Mouse (Mus musculus): ENCODE results near the gene Cldn13. TPM values are rescaled to one million over a fixed set of nuclear protein-coding genes. Genes with fewer than 3 reads are reported as not detected.

The Cldn13 gene
- polyA plus RNA-seq, 1 experiment = not detected

DNA sequence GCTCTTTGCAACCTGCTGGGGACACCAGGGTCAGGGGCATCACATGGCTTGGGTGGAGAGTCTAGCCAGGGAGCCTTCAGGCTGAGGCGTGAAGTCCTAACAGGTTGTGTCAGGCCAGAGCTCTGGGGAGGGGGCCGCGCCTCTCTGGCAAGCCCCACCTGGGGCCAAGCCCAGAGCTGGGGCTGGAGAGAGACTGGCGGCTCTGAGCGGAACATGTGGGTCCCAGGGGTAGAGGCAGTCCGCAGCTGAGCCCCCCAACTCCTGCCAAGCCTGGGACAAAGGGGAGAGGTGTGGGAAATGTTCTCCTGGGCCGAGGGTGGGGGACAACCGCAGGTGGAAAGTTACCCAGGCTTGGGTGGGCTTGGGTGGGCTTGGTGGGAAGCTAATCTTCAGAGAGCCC is 18.4 kb downstream of the Cldn13 start:
- Histone ChIP-seq H3K27me3 (ENCODE audit: control insufficient read depth, insufficient read depth, insufficient read length) (peaks cover 71% of the 10 kb centered on the region), H3K79me3 (ENCODE audit: low read depth) (no peaks in the 10 kb centered on the region), H3K79me2 (ENCODE audit: control insufficient read depth, insufficient read depth) (no peaks in the 10 kb centered on the region), H3ac (ENCODE audit: control insufficient read depth, insufficient read length, low read depth) (no peak overlapping the region), H3K4me3 (ENCODE audit: insufficient read depth, poor library complexity, severe bottlenecking) (no peak overlapping the region), H3K36me3 (ENCODE audit: control insufficient read depth, insufficient read depth) (no peaks in the 10 kb centered on the region)
- TF ChIP-seq MAX (IDR thresholded peaks at IDR 0.05) (no peak), MYOD1 (IDR thresholded peaks at IDR 0.05; ENCODE audit: control insufficient read depth, insufficient read length, low read depth) (no peak), CEBPB (IDR thresholded peaks at IDR 0.05; ENCODE audit: low read depth) (no peak), USF1 (IDR thresholded peaks at IDR 0.05; ENCODE audit: low read depth) (no peak), FOSL1 (IDR thresholded peaks at IDR 0.05; ENCODE audit: insufficient read depth, low read length, poor library complexity, severe bottlenecking) (no peak), CTCF (IDR thresholded peaks at IDR 0.05; ENCODE audit: control insufficient read depth, insufficient read depth, insufficient read length) (no peak), MYOG (IDR thresholded peaks at IDR 0.05; ENCODE audit: control insufficient read depth, extremely low read depth, insufficient read length) (no peak)

- Histone ChIP-seq H3K36me3 (ENCODE audit: control insufficient read depth, insufficient read depth) (no peaks in the 10 kb centered on the region), H3K4me3 (ENCODE audit: insufficient read depth, poor library complexity, severe bottlenecking) (no peak overlapping the region), H3ac (ENCODE audit: control insufficient read depth, insufficient read length, low read depth) (no peak overlapping the region), H3K79me2 (ENCODE audit: control insufficient read depth, insufficient read depth) (no peaks in the 10 kb centered on the region), H3K79me3 (ENCODE audit: low read depth) (no peaks in the 10 kb centered on the region), H3K27me3 (ENCODE audit: control insufficient read depth, insufficient read depth, insufficient read length) (peaks cover 64% of the 10 kb centered on the region)
- TF ChIP-seq CEBPB (IDR thresholded peaks at IDR 0.05; ENCODE audit: low read depth) (no peak), CTCF (IDR thresholded peaks at IDR 0.05; ENCODE audit: control insufficient read depth, insufficient read depth, insufficient read length) (no peak), MYOG (IDR thresholded peaks at IDR 0.05; ENCODE audit: control insufficient read depth, extremely low read depth, insufficient read length) (no peak), FOSL1 (IDR thresholded peaks at IDR 0.05; ENCODE audit: insufficient read depth, low read length, poor library complexity, severe bottlenecking) (no peak), USF1 (IDR thresholded peaks at IDR 0.05; ENCODE audit: low read depth) (no peak), MAX (IDR thresholded peaks at IDR 0.05) (no peak), MYOD1 (IDR thresholded peaks at IDR 0.05; ENCODE audit: control insufficient read depth, insufficient read length, low read depth) (no peak)
These were observed 20.0 kb downstream of the Cldn13 start for GRCm38 (mm10) chr5:134895291-134895690.

DNA sequence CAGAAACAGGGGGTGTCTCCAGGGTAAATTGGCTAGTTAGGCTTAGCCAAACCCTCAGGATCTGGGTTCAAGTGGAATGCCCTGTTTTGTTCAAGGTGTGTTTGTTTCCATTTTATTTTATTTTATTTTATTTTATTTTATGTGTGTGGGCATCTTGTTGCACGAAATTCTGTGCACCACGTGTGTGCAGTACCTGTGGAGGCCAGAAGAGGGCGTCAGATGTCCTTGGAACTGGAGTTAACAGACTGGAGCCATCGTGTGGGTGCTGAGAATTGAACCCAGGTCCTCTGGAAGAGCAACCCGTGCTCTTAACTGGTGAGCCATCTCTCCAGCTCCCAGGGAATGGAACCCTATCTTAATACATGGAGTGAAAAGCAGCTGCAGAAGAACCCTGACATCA is 22.6 kb downstream of the Cldn13 start:
- H3ac ChIP-seq (ENCODE audit: control insufficient read depth, insufficient read length, low read depth) = no peak overlapping the region
- peaks cover 56% of the 10 kb centered on the region for H3K27me3 ChIP-seq (ENCODE audit: control insufficient read depth, insufficient read depth, insufficient read length)
- H3K79me2 ChIP-seq (ENCODE audit: control insufficient read depth, insufficient read depth) = no peaks in the 10 kb centered on the region
- H3K36me3 ChIP-seq (ENCODE audit: control insufficient read depth, insufficient read depth) = no peaks in the 10 kb centered on the region
- H3K79me3 ChIP-seq (ENCODE audit: low read depth) = no peaks in the 10 kb centered on the region
- H3K4me3 ChIP-seq (ENCODE audit: insufficient read depth, poor library complexity, severe bottlenecking) = no peak overlapping the region
- TF ChIP-seq MYOD1 (IDR thresholded peaks at IDR 0.05; ENCODE audit: control insufficient read depth, insufficient read length, low read depth) (no peak), CTCF (IDR thresholded peaks at IDR 0.05; ENCODE audit: control insufficient read depth, insufficient read depth, insufficient read length) (no peak), CEBPB (IDR thresholded peaks at IDR 0.05; ENCODE audit: low read depth) (no peak), MAX (IDR thresholded peaks at IDR 0.05) (no peak), USF1 (IDR thresholded peaks at IDR 0.05; ENCODE audit: low read depth) (no peak), FOSL1 (IDR thresholded peaks at IDR 0.05; ENCODE audit: insufficient read depth, low read length, poor library complexity, severe bottlenecking) (no peak), MYOG (IDR thresholded peaks at IDR 0.05; ENCODE audit: control insufficient read depth, extremely low read depth, insufficient read length) (no peak)

DNA sequence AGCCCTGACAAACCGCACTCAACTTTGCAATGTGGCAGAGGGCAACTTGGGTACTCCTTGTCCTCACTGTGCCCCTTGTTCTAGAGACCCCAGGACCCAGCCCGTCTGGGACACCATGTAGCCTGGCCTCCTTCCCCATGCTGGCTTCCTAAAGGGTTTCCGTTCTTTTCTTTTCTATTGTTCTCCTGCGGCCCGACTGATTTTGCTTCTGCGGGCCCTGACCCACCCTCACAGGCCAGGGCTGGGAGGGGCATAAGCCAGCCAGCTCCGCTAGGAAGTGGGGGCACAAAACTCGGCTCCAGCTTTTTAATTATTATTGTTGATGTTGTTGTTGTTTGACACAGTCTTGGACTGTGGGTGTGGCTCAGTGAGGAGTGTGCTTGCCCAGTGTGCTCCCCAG is 23.8 kb downstream of the Cldn13 start:
- Histone ChIP-seq H3ac (ENCODE audit: control insufficient read depth, insufficient read length, low read depth) (no peak overlapping the region), H3K79me3 (ENCODE audit: low read depth) (no peaks in the 10 kb centered on the region), H3K79me2 (ENCODE audit: control insufficient read depth, insufficient read depth) (no peaks in the 10 kb centered on the region), H3K4me3 (ENCODE audit: insufficient read depth, poor library complexity, severe bottlenecking) (no peak overlapping the region), H3K27me3 (ENCODE audit: control insufficient read depth, insufficient read depth, insufficient read length) (peaks cover 54% of the 10 kb centered on the region), H3K36me3 (ENCODE audit: control insufficient read depth, insufficient read depth) (no peaks in the 10 kb centered on the region)
- TF ChIP-seq MYOG (IDR thresholded peaks at IDR 0.05; ENCODE audit: control insufficient read depth, extremely low read depth, insufficient read length) = no peak
- TF ChIP-seq MYOD1 (IDR thresholded peaks at IDR 0.05; ENCODE audit: control insufficient read depth, insufficient read length, low read depth) = no peak
- no peak for TF ChIP-seq FOSL1 (IDR thresholded peaks at IDR 0.05; ENCODE audit: insufficient read depth, low read length, poor library complexity, severe bottlenecking)
- TF ChIP-seq USF1 (IDR thresholded peaks at IDR 0.05; ENCODE audit: low read depth) = no peak

DNA sequence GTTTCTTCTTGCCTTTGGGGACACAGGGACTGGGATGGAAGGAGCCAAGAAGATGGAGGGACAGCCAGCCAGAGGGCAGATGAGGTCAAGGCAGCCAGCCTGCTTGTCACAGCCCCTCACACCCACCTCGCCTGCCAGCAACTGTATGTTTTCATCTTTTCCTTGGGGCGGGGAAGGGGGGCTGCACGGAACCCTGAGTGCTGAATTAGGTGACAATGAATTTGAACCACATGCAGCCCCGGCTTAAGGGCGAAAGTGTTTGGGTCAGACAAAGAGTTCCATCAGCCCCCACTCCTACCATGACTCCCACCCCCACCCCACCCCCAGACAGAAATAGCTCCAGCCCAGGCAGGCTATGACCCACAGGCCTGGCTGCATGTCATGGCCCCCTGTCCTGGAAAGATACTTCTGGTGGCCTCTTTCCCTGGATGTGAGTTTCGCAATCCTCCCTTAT is 24.7 kb downstream of the Cldn13 start:
- Histone ChIP-seq H3K27me3 (ENCODE audit: control insufficient read depth, insufficient read depth, insufficient read length) (peaks cover 47% of the 10 kb centered on the region), H3K79me3 (ENCODE audit: low read depth) (no peaks in the 10 kb centered on the region), H3ac (ENCODE audit: control insufficient read depth, insufficient read length, low read depth) (no peak overlapping the region), H3K4me3 (ENCODE audit: insufficient read depth, poor library complexity, severe bottlenecking) (no peak overlapping the region), H3K36me3 (ENCODE audit: control insufficient read depth, insufficient read depth) (no peaks in the 10 kb centered on the region), H3K79me2 (ENCODE audit: control insufficient read depth, insufficient read depth) (no peaks in the 10 kb centered on the region)
- TF ChIP-seq CTCF (IDR thresholded peaks at IDR 0.05; ENCODE audit: control insufficient read depth, insufficient read depth, insufficient read length) (no peak), USF1 (IDR thresholded peaks at IDR 0.05; ENCODE audit: low read depth) (no peak), MYOD1 (IDR thresholded peaks at IDR 0.05; ENCODE audit: control insufficient read depth, insufficient read length, low read depth) (no peak), FOSL1 (IDR thresholded peaks at IDR 0.05; ENCODE audit: insufficient read depth, low read length, poor library complexity, severe bottlenecking) (no peak), MYOG (IDR thresholded peaks at IDR 0.05; ENCODE audit: control insufficient read depth, extremely low read depth, insufficient read length) (no peak), CEBPB (IDR thresholded peaks at IDR 0.05; ENCODE audit: low read depth) (no peak), MAX (IDR thresholded peaks at IDR 0.05) (no peak)

DNA sequence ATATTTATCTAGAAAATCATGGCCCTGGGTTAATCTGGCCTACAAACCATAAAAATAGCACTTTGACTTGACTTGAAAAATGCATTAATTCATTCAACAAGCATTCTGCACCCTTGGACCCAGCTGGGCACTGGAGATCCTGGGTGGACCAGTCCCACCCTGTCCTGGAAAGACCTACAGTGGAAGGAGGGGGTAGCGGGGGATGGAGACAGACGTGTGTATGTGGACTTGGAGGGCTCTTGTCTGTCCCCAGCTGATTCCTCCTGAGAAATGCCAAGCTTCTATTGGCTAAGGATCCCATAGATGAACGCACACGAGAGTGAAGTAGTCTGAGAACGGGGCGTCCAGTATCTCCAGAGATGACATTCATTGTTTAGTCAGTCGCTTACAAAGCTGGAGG is 26.8 kb downstream of the Cldn13 start:
- H3K36me3 ChIP-seq (ENCODE audit: control insufficient read depth, insufficient read depth) = no peaks in the 10 kb centered on the region
- no peaks in the 10 kb centered on the region for H3K79me3 ChIP-seq (ENCODE audit: low read depth)
- no peak for TF ChIP-seq USF1 (IDR thresholded peaks at IDR 0.05; ENCODE audit: low read depth)
- no peak for TF ChIP-seq FOSL1 (IDR thresholded peaks at IDR 0.05; ENCODE audit: insufficient read depth, low read length, poor library complexity, severe bottlenecking)
- TF ChIP-seq CEBPB (IDR thresholded peaks at IDR 0.05; ENCODE audit: low read depth) = no peak
- no peak for TF ChIP-seq MYOD1 (IDR thresholded peaks at IDR 0.05; ENCODE audit: control insufficient read depth, insufficient read length, low read depth)
- H3K79me2 ChIP-seq (ENCODE audit: control insufficient read depth, insufficient read depth) = no peaks in the 10 kb centered on the region
- peaks cover 47% of the 10 kb centered on the region for H3K27me3 ChIP-seq (ENCODE audit: control insufficient read depth, insufficient read depth, insufficient read length)
- no peak overlapping the region for H3K4me3 ChIP-seq (ENCODE audit: insufficient read depth, poor library complexity, severe bottlenecking)
- H3ac ChIP-seq (ENCODE audit: control insufficient read depth, insufficient read length, low read depth) = no peak overlapping the region
